Mouse (Mus musculus) MEL (cell line): Measurements from ENCODE around the gene Gde1. TPM values are rescaled to one million over a fixed set of nuclear protein-coding genes. Genes with fewer than 3 reads are reported as not detected.

Experiments
- DNase-seq: peaks from one replicate; pipeline ENCODE4 v3.0.0; 2011; ENCODE audit warnings: low read depth, low spot score
- H3K27ac ChIP-seq: 2 replicates; pipeline ENCODE4 v1.5.1; 2012; ENCODE audit warnings: low read depth, mild to moderate bottlenecking, control low read depth, low read length, moderate library complexity; ENCODE audit not compliant: control insufficient read depth
- H3K27me3 ChIP-seq, 2 experiments: fragments of 150-350 bp in 1 of 2; sonication (generic) in 1 of 2; 2 replicates each; pipeline ENCODE4 v1.6.1; 2012; ENCODE audit warnings: low read length in 2 of 2, mild to moderate bottlenecking in 2 of 2, improper control_type of control experiment in 1 of 2, moderate library complexity in 1 of 2; ENCODE audit not compliant: insufficient read depth in 2 of 2, control insufficient read depth in 1 of 2
- H3K36me3 ChIP-seq, 2 experiments: 2 replicates each; pipeline ENCODE4 v1.6.1; 2012 to 2014; ENCODE audit warnings: low read length in 2 of 2, improper control_type of control experiment in 1 of 2, inconsistent platforms in 1 of 2, mild to moderate bottlenecking in 1 of 2; ENCODE audit not compliant: insufficient read depth in 2 of 2, control insufficient read depth in 1 of 2
- H3K4me1 ChIP-seq, 2 experiments: fragments of 150-350 bp in 1 of 2; sonication (generic) in 1 of 2; 2 replicates each; pipeline ENCODE4 v1.6.1; 2012; ENCODE audit warnings: low read length in 2 of 2, improper control_type of control experiment in 1 of 2, mild to moderate bottlenecking in 1 of 2; ENCODE audit not compliant: insufficient read depth in 2 of 2, control insufficient read depth in 1 of 2
- H3K4me3 ChIP-seq, 2 experiments: fragments of 150-350 bp in 1 of 2; sonication (generic) in 1 of 2; 2 replicates each; pipeline ENCODE4 v1.5.1; 2012; ENCODE audit warnings: low read depth in 2 of 2, low read length in 2 of 2, mild to moderate bottlenecking in 2 of 2, moderate library complexity in 2 of 2, control low read depth in 1 of 2, improper control_type of control experiment in 1 of 2; ENCODE audit not compliant: control insufficient read depth in 1 of 2, insufficient read depth in 1 of 2
- H3K79me2 ChIP-seq: 2 replicates; pipeline ENCODE4 v1.6.1; 2012; ENCODE audit warnings: mild to moderate bottlenecking, low read length, moderate library complexity; ENCODE audit not compliant: control insufficient read depth, poor library complexity, insufficient read depth
- H3K9ac ChIP-seq: 2 replicates; pipeline ENCODE4 v1.6.1; 2012; ENCODE audit warnings: low read depth, mild to moderate bottlenecking, control low read depth, low read length, moderate library complexity; ENCODE audit not compliant: control insufficient read depth, poor library complexity, severe bottlenecking
- H3K9me3 ChIP-seq: fragments of 150-350 bp; sonication (generic); replicated peaks from 2 replicates; pipeline ENCODE4 v1.6.1; 2012; ENCODE audit warnings: mild to moderate bottlenecking, low read length, improper control_type of control experiment, moderate library complexity; ENCODE audit not compliant: insufficient read depth
- BHLHE40 ChIP-seq: IDR thresholded peaks from 2 replicates; pipeline ENCODE4 v1.6.1; 2012; ENCODE audit warnings: low read depth, mild to moderate bottlenecking, inconsistent platforms, low read length, improper control_type of control experiment, borderline replicate concordance
- CHD1 ChIP-seq: IDR thresholded peaks from 2 replicates; pipeline ENCODE4 v1.6.1; 2012; ENCODE audit warnings: low read depth, mild to moderate bottlenecking, inconsistent platforms, low read length, improper control_type of control experiment
- CHD2 ChIP-seq: IDR thresholded peaks from 2 replicates; pipeline ENCODE4 v1.6.1; 2011; ENCODE audit warnings: low read length, improper control_type of control experiment
- CTCF ChIP-seq, 3 experiments: IDR thresholded peaks in 2 of 3; conservative IDR thresholded peaks in 1 of 3; 2 replicates each; pipeline ENCODE4 v1.5.1; 2011 to 2012; ENCODE audit warnings: low read length in 3 of 3, low read depth in 2 of 3, mild to moderate bottlenecking in 2 of 3, improper control_type of control experiment in 1 of 3, inconsistent platforms in 1 of 3, mixed read lengths in 1 of 3, moderate library complexity in 1 of 3; ENCODE audit not compliant: control insufficient read depth in 1 of 3, insufficient read depth in 1 of 3, poor library complexity in 1 of 3, severe bottlenecking in 1 of 3
- ELF1 ChIP-seq: IDR thresholded peaks from 2 replicates; pipeline ENCODE4 v1.6.1; 2014; ENCODE audit warnings: low read depth, mild to moderate bottlenecking, inconsistent platforms, low read length, improper control_type of control experiment, moderate library complexity
- EP300 ChIP-seq, 2 experiments: IDR thresholded peaks; 2 replicates each; pipeline ENCODE4 v1.6.1; 2011; ENCODE audit warnings: improper control_type of control experiment in 2 of 2, low read length in 2 of 2, low read depth in 1 of 2, mild to moderate bottlenecking in 1 of 2
- ETS1 ChIP-seq: IDR thresholded peaks from 2 replicates; pipeline ENCODE4 v1.6.1; 2012; ENCODE audit warnings: low read depth, mild to moderate bottlenecking, inconsistent platforms, low read length, improper control_type of control experiment, moderate library complexity
- GATA1 ChIP-seq: IDR thresholded peaks from 2 replicates; pipeline ENCODE4 v1.6.1; 2011; ENCODE audit warnings: low read depth, low read length, improper control_type of control experiment
- JUND ChIP-seq: IDR thresholded peaks from 2 replicates; pipeline ENCODE4 v1.6.1; 2011; ENCODE audit warnings: low read depth, mild to moderate bottlenecking, improper control_type of control experiment, low read length
- KAT2A ChIP-seq: conservative IDR thresholded peaks from 2 replicates; pipeline ENCODE4 v1.6.1; 2012; ENCODE audit warnings: low read depth, low read length, improper control_type of control experiment, inconsistent platforms
- MAX ChIP-seq: IDR thresholded peaks from 2 replicates; pipeline ENCODE4 v1.6.1; 2011; ENCODE audit warnings: low read length, improper control_type of control experiment
- MEF2A ChIP-seq: IDR thresholded peaks from 2 replicates; pipeline ENCODE4 v1.6.1; 2014; ENCODE audit warnings: low read depth, mild to moderate bottlenecking, inconsistent platforms, low read length, improper control_type of control experiment; ENCODE audit not compliant: poor library complexity, insufficient replicate concordance, severe bottlenecking; ENCODE audit errors: extremely low read depth
- POLR2A ChIP-seq, 2 experiments: IDR thresholded peaks; 2 replicates each; pipeline ENCODE4 v1.6.1; 2011 to 2012; ENCODE audit warnings: low read length in 2 of 2, mild to moderate bottlenecking in 2 of 2, control low read depth in 1 of 2, improper control_type of control experiment in 1 of 2, low read depth in 1 of 2, moderate library complexity in 1 of 2; ENCODE audit not compliant: control insufficient read depth in 1 of 2, insufficient read depth in 1 of 2, poor library complexity in 1 of 2
- RAD21 ChIP-seq: IDR thresholded peaks from 2 replicates; pipeline ENCODE4 v1.6.1; 2011; ENCODE audit warnings: mild to moderate bottlenecking, low read depth, low read length, improper control_type of control experiment
- RCOR1 ChIP-seq: IDR thresholded peaks from 2 replicates; pipeline ENCODE4 v1.6.1; 2012; ENCODE audit warnings: low read depth, mild to moderate bottlenecking, inconsistent platforms, low read length, improper control_type of control experiment
- SIN3A ChIP-seq: IDR thresholded peaks from 2 replicates; pipeline ENCODE4 v1.6.1; 2012; ENCODE audit warnings: low read length, improper control_type of control experiment, inconsistent platforms
- SMC3 ChIP-seq: IDR thresholded peaks from 2 replicates; pipeline ENCODE4 v1.6.1; 2011; ENCODE audit warnings: low read depth, low read length, improper control_type of control experiment
- TCF12 ChIP-seq: IDR thresholded peaks from 2 replicates; pipeline ENCODE4 v1.6.1; 2014; ENCODE audit warnings: low read depth, mild to moderate bottlenecking, inconsistent platforms, low read length, improper control_type of control experiment, moderate library complexity
- USF1 ChIP-seq: IDR thresholded peaks from 2 replicates; pipeline ENCODE4 v1.6.1; 2014; ENCODE audit warnings: low read depth, mild to moderate bottlenecking, inconsistent platforms, low read length, improper control_type of control experiment, moderate library complexity
- ZNF384 ChIP-seq: IDR thresholded peaks from 2 replicates; pipeline ENCODE4 v1.6.1; 2012; ENCODE audit warnings: low read depth, mild to moderate bottlenecking, inconsistent platforms, low read length, improper control_type of control experiment
- polyA plus RNA-seq, 2 experiments: library from polyadenylated mRNA; stranded (reverse) in 1 of 2; unstranded in 1 of 2; fragments of >175 nt in 1 of 2; fragments of >200 nt in 1 of 2; gene quantifications; 2 replicates each; pipeline versions ENCODE4 v1.2.1 to v1.2.4; 2012; ENCODE audit warnings: low replicate concordance in 2 of 2, low read depth in 1 of 2; ENCODE audit not compliant: insufficient read length in 2 of 2, insufficient read depth in 1 of 2, missing spikeins in 1 of 2
- total RNA-seq: library from RNA; depleted of rRNA; stranded (reverse); fragments of 300-350 nt; gene quantifications from 2 replicates; pipeline ENCODE4 v1.2.3, GENCODE M21; 2012

The Gde1 gene
- total and polyA plus RNA-seq, 3 experiments, result 38.1 to 39.8 TPM; not detected in 1

- H3K4me1 ChIP-seq, result peaks cover 4 to 25% of the 10 kb centered on the region in 2 experiments
- TF ChIP-seq MEF2A, result no peak
- no peak for TF ChIP-seq USF1
- TF ChIP-seq TCF12, result peak; percentile 50; the same call in 1 of the 2 replicates
- peak; percentile 94 for TF ChIP-seq ZNF384
- peak; percentile 65 for TF ChIP-seq GATA1
- TF ChIP-seq BHLHE40, result 0 out of 2 replicates have a peak, but pooled peaks have one; percentile 62
- no peak for TF ChIP-seq CHD1
- TF ChIP-seq ETS1, result peak; percentile 70
- peak; percentile 47 for TF ChIP-seq SIN3A
- TF ChIP-seq ELF1, result no peak
- no peak for TF ChIP-seq RAD21
- TF ChIP-seq EP300 (IDR thresholded peaks at IDR 0.05; ENCODE audit: low read depth in 1 of 2, low read length in 2 of 2), result peak; percentile 43 to 61; a peak in 2 of 4 replicates
- TF ChIP-seq RCOR1, result peak; percentile 76; the same call in 1 of the 2 replicates
- TF ChIP-seq, all 39 proteins: peak for 8
- Histone ChIP-seq H3K79me2 (peaks cover 4% of the 10 kb centered on the region), H3K9me3 (no peaks in the 10 kb centered on the region), H3K36me3 (peaks cover 0 to 31% of the 10 kb centered on the region in 2 experiments; a peak in 2 of 4 replicates), H3K27ac (no peak overlapping the region), H3K9ac (no peak overlapping the region), H3K27me3 (no peaks in the 10 kb centered on the region), H3K4me3 (no peak overlapping the region)
- DNase-seq, result peak; percentile 70
Observed at GRCm38 (mm10) chr7:118708002-118708401, 2.4 kb upstream of the Gde1 start.

- Histone ChIP-seq H3K36me3 (peaks cover 0 to 31% of the 10 kb centered on the region in 2 experiments; a peak in 2 of 4 replicates), H3K27me3 (no peaks in the 10 kb centered on the region), H3K27ac (no peak overlapping the region), H3K9me3 (no peaks in the 10 kb centered on the region), H3K4me1 (peaks cover 4 to 24% of the 10 kb centered on the region in 2 experiments), H3K4me3 (no peak overlapping the region), H3K79me2 (peaks cover 4% of the 10 kb centered on the region), H3K9ac (no peak overlapping the region)
- no peak for DNase-seq
- TF ChIP-seq EP300 (IDR thresholded peaks at IDR 0.05; ENCODE audit: low read depth in 1 of 2, low read length in 2 of 2) (no peak), CHD1 (no peak), MAX (no peak), CTCF (IDR thresholded peaks at IDR 0.05 in 2 of 3, conservative IDR thresholded peaks at IDR 0.05 in 1 of 3; ENCODE audit: control insufficient read depth in 1 of 3, insufficient read depth in 1 of 3, low read depth in 2 of 3, low read length in 3 of 3, poor library complexity in 1 of 3, severe bottlenecking in 1 of 3) (no peak), CHD2 (no peak), KAT2A (no peak), SMC3 (no peak), POLR2A (IDR thresholded peaks at IDR 0.05; ENCODE audit: control insufficient read depth in 1 of 2, insufficient read depth in 1 of 2, low read depth in 1 of 2, low read length in 2 of 2, poor library complexity in 1 of 2) (no peak), JUND (no peak)
Observed at GRCm38 (mm10) chr7:118707216-118707615, 1.6 kb upstream of the Gde1 start.
